Mouse (Mus musculus): ENCODE measurements around the gene Cpt1c.

Cpt1c gene

GRCm38 (mm10) chr7:44960512-44960910, 14.1 kb downstream of the Cpt1c start:
- no peak for DNase-seq

- DNase-seq, result no peak
These were observed 14.7 kb downstream of the Cpt1c start for GRCm38 (mm10) chr7:44959874-44960511.

GRCm38 (mm10) chr7:44959281-44959680, 15.4 kb downstream of the Cpt1c start:
- DNase-seq, result no peak

GRCm38 (mm10) chr7:44958208-44958607, 16.4 kb downstream of the Cpt1c start:
- DNase-seq, result peak; percentile 34

GRCm38 (mm10) chr7:44957183-44957835, 17.3 kb downstream of the Cpt1c start:
- DNase-seq, result no peak

- no peak for DNase-seq
These were observed 18.4 kb downstream of the Cpt1c start for GRCm38 (mm10) chr7:44956266-44956665.

- DNase-seq, result no peak
These were observed 19.0 kb downstream of the Cpt1c start for GRCm38 (mm10) chr7:44955628-44956027.

GRCm38 (mm10) chr7:44954091-44954885, 20.4 kb downstream of the Cpt1c start:
- DNase-seq, result no peak

GRCm38 (mm10) chr7:44953561-44953960, 21.1 kb downstream of the Cpt1c start:
- no peak for DNase-seq

GRCm38 (mm10) chr7:44952611-44953306, 21.9 kb downstream of the Cpt1c start:
- peak; percentile 39 for DNase-seq

- no peak for DNase-seq
These were observed 22.7 kb downstream of the Cpt1c start for GRCm38 (mm10) chr7:44951960-44952359.

GRCm38 (mm10) chr7:44949922-44950321, 24.7 kb downstream of the Cpt1c start:
- DNase-seq, result no peak

GRCm38 (mm10) chr7:44942904-44943303, 31.7 kb downstream of the Cpt1c start, which contains the start of gene Tsks:
TSS of gene Tsks (plus strand) at chr7:44943204.
- DNase-seq, result no peak

- DNase-seq, result no peak
These were observed 36.0 kb downstream of the Cpt1c start for GRCm38 (mm10) chr7:44938680-44939079.

GRCm38 (mm10) chr7:44929204-44930151, 45.2 kb downstream of the Cpt1c start, which contains the start of gene Ap2a1:
TSS of gene Ap2a1 (minus strand) at chr7:44929496.
- peak; percentile 100 for DNase-seq

- no peak for DNase-seq
These were observed 46.1 kb downstream of the Cpt1c start for GRCm38 (mm10) chr7:44928570-44928969.

GRCm38 (mm10) chr7:44925468-44925867, 49.2 kb downstream of the Cpt1c start:
- no peak for DNase-seq

- no peak for DNase-seq
These were observed 52.1 kb downstream of the Cpt1c start for GRCm38 (mm10) chr7:44922530-44922929.

GRCm38 (mm10) chr7:44919127-44919526, 55.5 kb downstream of the Cpt1c start:
- no peak for DNase-seq

- DNase-seq, result no peak
These were observed 56.4 kb downstream of the Cpt1c start for GRCm38 (mm10) chr7:44918219-44918618.

GRCm38 (mm10) chr7:44916881-44917280, 57.8 kb downstream of the Cpt1c start:
- DNase-seq, result no peak

GRCm38 (mm10) chr7:44916191-44916590, 58.5 kb downstream of the Cpt1c start:
- no peak for DNase-seq

Data from thymus, postnatal 25 days (tissue).